Comparison of ENCODE assay signal across 10 mouse cellular contexts in genomic region chr15:27594973-27595372, GRCm38 (mm10). TPM values are rescaled to one million over a fixed set of nuclear protein-coding genes. Genes with fewer than 3 reads are reported as not detected.
A peak's percentile ranks its signal among the peaks of the same experiment; 100 is the strongest.
DNase-seq lines count a peak whose midpoint lies in the region; ATAC-seq and TF ChIP-seq lines count a peak whose summit lies in the region.
"Had no signal": no experiment of that assay in that cellular context is flagged by ENCODE, and none has a peak within 500 bp of the region (broad histone marks: within the 10 kb centered on the region; RNA-seq: fewer than 3 reads in every experiment).

No protein-coding gene starts in this region.

- no peak for TF ChIP-seq POLR2A in brain, embryonic 14.5 days (IDR thresholded peaks at IDR 0.05; ENCODE audit: borderline replicate concordance, extremely low read depth, insufficient read depth, insufficient read length, poor library complexity, severe bottlenecking)
- TF ChIP-seq POLR2A in myocyte (IDR thresholded peaks at IDR 0.05; ENCODE audit: insufficient read length, low read depth), result no peak

- 45% methylated on average over 4 of the region's 4 CpGs for WGBS in intestine, embryonic 14.5 days
- WGBS in intestine, embryonic 15.5 days, result 35% methylated on average over 4 of the region's 4 CpGs
- WGBS in forebrain, embryonic 13.5 days, result 29% methylated on average over 4 of the region's 4 CpGs

- no peaks in the 10 kb centered on the region for H3K79me2 ChIP-seq in myocyte (ENCODE audit: control insufficient read depth, insufficient read depth)

- 0 out of 2 replicates have a peak, but pooled peaks cover 2% of the 10 kb centered on the region for H3K4me1 ChIP-seq in intestine, embryonic 14.5 days (replicated peaks; ENCODE audit: control insufficient read depth, insufficient read depth, low read length)
- H3K4me1 ChIP-seq in intestine, embryonic 15.5 days (replicated peaks), result peaks cover 6% of the 10 kb centered on the region; the same call in 1 of the 2 replicates
- peaks cover 19% of the 10 kb centered on the region for H3K4me1 ChIP-seq in forebrain, embryonic 13.5 days
- H3K4me1 ChIP-seq: hindbrain, embryonic 15.5 days had no signal

- H3K4me3 ChIP-seq in intestine, embryonic 14.5 days (ENCODE audit: low read depth, low read length), result no peak overlapping the region
- H3K4me3 ChIP-seq in intestine, embryonic 15.5 days (replicated peaks), result no peak overlapping the region
- H3K4me3 ChIP-seq in forebrain, embryonic 13.5 days, result no peak overlapping the region
- H3K4me3 ChIP-seq in myocyte, result no peak overlapping the region
- H3K4me3 ChIP-seq: hindbrain, embryonic 15.5 days had no signal

- no peak for ATAC-seq in intestine, embryonic 14.5 days (replicated peaks; ENCODE audit: low FRiP score, low TSS enrichment, low read depth)
- ATAC-seq in intestine, embryonic 15.5 days, result no peak
- ATAC-seq in forebrain, embryonic 13.5 days, result peak; percentile 48; the same call in 1 of the 2 replicates

- TF ChIP-seq CTCF in brain, embryonic 14.5 days (IDR thresholded peaks at IDR 0.05; ENCODE audit: borderline replicate concordance, extremely low read depth, insufficient read depth, insufficient read length), result no peak

- H3K4me2 ChIP-seq in intestine, embryonic 14.5 days (ENCODE audit: low read length), result no peak overlapping the region
- no peak overlapping the region for H3K4me2 ChIP-seq in intestine, embryonic 15.5 days (replicated peaks)
- no peak overlapping the region for H3K4me2 ChIP-seq in forebrain, embryonic 13.5 days
- peak overlapping the region; percentile 69 for H3K4me2 ChIP-seq in myocyte (ENCODE audit: low read depth)
- H3K4me2 ChIP-seq: hindbrain, embryonic 15.5 days had no signal

- H3K9me3 ChIP-seq in intestine, embryonic 14.5 days (ENCODE audit: control insufficient read depth, low read length), result no peaks in the 10 kb centered on the region
- no peaks in the 10 kb centered on the region for H3K9me3 ChIP-seq in intestine, embryonic 15.5 days
- no peaks in the 10 kb centered on the region for H3K9me3 ChIP-seq in forebrain, embryonic 13.5 days (replicated peaks)
- H3K9me3 ChIP-seq: hindbrain, embryonic 15.5 days had no signal

- no peak overlapping the region for H3ac ChIP-seq in myocyte (ENCODE audit: control insufficient read depth, insufficient read length)

- H3K9ac ChIP-seq in intestine, embryonic 14.5 days (ENCODE audit: low read length), result no peak overlapping the region
- H3K9ac ChIP-seq in intestine, embryonic 15.5 days, result no peak overlapping the region
- H3K9ac ChIP-seq in forebrain, embryonic 13.5 days, result no peak overlapping the region
- H3K9ac ChIP-seq: hindbrain, embryonic 15.5 days had no signal

- no peaks in the 10 kb centered on the region for H3K27me3 ChIP-seq in intestine, embryonic 14.5 days (replicated peaks; ENCODE audit: control insufficient read depth, insufficient read depth, low read length)
- H3K27me3 ChIP-seq in intestine, embryonic 15.5 days (replicated peaks), result no peaks in the 10 kb centered on the region
- H3K27me3 ChIP-seq in forebrain, embryonic 13.5 days, result no peaks in the 10 kb centered on the region
- H3K27me3 ChIP-seq in myocyte (ENCODE audit: control insufficient read depth, insufficient read depth, insufficient read length), result no peaks in the 10 kb centered on the region
- H3K27me3 ChIP-seq: hindbrain, embryonic 15.5 days had no signal

- no peak for DNase-seq in intestine, embryonic 14.5 days (ENCODE audit: low spot score)
- peak; percentile 48 for DNase-seq in brain, embryonic 14.5 days (ENCODE audit: low read depth)
- DNase-seq in thymus, postnatal 25 days, result no peak
- no peak for DNase-seq in adipocyte (ENCODE audit: low spot score)
- DNase-seq in right cerebral cortex, postnatal 25 days, result no peak
- DNase-seq: right cerebral cortex, postnatal 14 days had no signal

- peaks cover 55% of the 10 kb centered on the region for H3K36me3 ChIP-seq in intestine, embryonic 14.5 days (ENCODE audit: control insufficient read depth, insufficient read depth, low read length)
- H3K36me3 ChIP-seq in intestine, embryonic 15.5 days, result peaks cover 18% of the 10 kb centered on the region; the same call in 1 of the 2 replicates
- peaks cover 58% of the 10 kb centered on the region for H3K36me3 ChIP-seq in forebrain, embryonic 13.5 days (ENCODE audit: poor library complexity, severe bottlenecking)
- peaks cover 46% of the 10 kb centered on the region for H3K36me3 ChIP-seq in myocyte (ENCODE audit: control insufficient read depth, insufficient read depth)

- peak overlapping the region; percentile 36; the same call in 1 of the 2 replicates for H3K27ac ChIP-seq in intestine, embryonic 14.5 days (ENCODE audit: low read depth)
- H3K27ac ChIP-seq in intestine, embryonic 15.5 days, result no peak overlapping the region
- peak overlapping the region; percentile 32; the same call in 1 of the 2 replicates for H3K27ac ChIP-seq in forebrain, embryonic 13.5 days

TF ChIP-seq in myocyte, 11 proteins besides CTCF, POLR2A, EP300 and RAD21:
- TF ChIP-seq POLR2AphosphoS2 (IDR thresholded peaks at IDR 0.05; ENCODE audit: insufficient read length, low read depth) (peak; percentile 55), MYOG (IDR thresholded peaks at IDR 0.05; ENCODE audit: control insufficient read depth in 1 of 3, insufficient read depth in 1 of 3, insufficient read length in 2 of 3, low read depth in 2 of 3) (peak; percentile 85 to 99 (median 99)), CEBPB (IDR thresholded peaks at IDR 0.05; ENCODE audit: insufficient read depth, poor library complexity, severe bottlenecking) (no peak), TCF12 (IDR thresholded peaks at IDR 0.05; ENCODE audit: insufficient read depth, poor library complexity, severe bottlenecking) (peak; percentile 89), USF1 (IDR thresholded peaks at IDR 0.05; ENCODE audit: low read depth) (peak; percentile 42), MAX (IDR thresholded peaks at IDR 0.05; ENCODE audit: low read depth) (peak; percentile 77), E2F4 (IDR thresholded peaks at IDR 0.05; ENCODE audit: insufficient read depth) (no peak), TCF3 (IDR thresholded peaks at IDR 0.05; ENCODE audit: insufficient read length, low read depth) (peak; percentile 55), REST (IDR thresholded peaks at IDR 0.05; ENCODE audit: insufficient read depth, insufficient read length) (no peak), MYOD1 (IDR thresholded peaks at IDR 0.05; ENCODE audit: control insufficient read depth in 1 of 3, insufficient read length in 2 of 3, low read depth in 2 of 3) (peak; percentile 90 to 96 (median 95))

RNA-seq across cellular contexts. Expression of gene Otulin, which starts 35.5 kb away (rescaled TPM):
- 36.4 and 46.1 TPM in 2 replicates for polyA plus RNA-seq in intestine, embryonic 14.5 days (2014; fragmentation: Nextera tagmentation; extraction: Ambion mirVana)
- 31.3 and 32.8 TPM in 2 replicates for polyA plus RNA-seq in intestine, embryonic 15.5 days (2015; fragmentation: Nextera tagmentation; extraction: Ambion mirVana)
- polyA plus RNA-seq in brain, embryonic 14.5 days (2012; rRNA removed), result 23.7 and 24.2 TPM in 2 replicates
- polyA plus RNA-seq in forebrain, embryonic 13.5 days (2015; fragmentation: Nextera tagmentation; extraction: Ambion mirVana), result 26.3 and 29.2 TPM in 2 replicates
- polyA plus RNA-seq in myocyte (2012; fragmentation: generic; extraction: Trizol), result 36.9 TPM
